Mouse (Mus musculus) right cerebral cortex, adult 18-20 months (tissue): ENCODE data around the gene Kcnip1.

Source experiments
- DNase-seq: peaks from one replicate; pipeline ENCODE4 v3.0.0; 2022; ENCODE audit warnings: mixed read lengths

Kcnip1 gene

DNA sequence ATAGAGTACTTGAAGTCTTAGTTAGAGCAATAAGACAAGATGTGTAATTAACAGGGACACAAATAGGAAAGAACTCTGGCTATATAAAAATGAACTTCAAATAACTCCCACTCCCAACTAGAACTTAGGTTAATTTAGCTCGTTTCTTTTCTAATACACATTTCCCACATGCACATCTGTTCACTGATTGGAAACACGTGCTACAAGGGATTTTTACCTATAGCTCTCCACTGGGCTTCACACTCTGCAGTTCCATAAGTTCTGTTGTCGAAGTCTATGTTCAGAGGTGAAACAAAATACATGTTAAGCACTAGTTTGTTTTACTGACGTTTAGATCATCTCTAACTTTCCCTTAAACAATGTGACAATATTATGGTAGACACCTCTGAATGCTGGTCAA, 12.8 kb downstream of the Kcnip1 start:
- no peak for DNase-seq

DNA sequence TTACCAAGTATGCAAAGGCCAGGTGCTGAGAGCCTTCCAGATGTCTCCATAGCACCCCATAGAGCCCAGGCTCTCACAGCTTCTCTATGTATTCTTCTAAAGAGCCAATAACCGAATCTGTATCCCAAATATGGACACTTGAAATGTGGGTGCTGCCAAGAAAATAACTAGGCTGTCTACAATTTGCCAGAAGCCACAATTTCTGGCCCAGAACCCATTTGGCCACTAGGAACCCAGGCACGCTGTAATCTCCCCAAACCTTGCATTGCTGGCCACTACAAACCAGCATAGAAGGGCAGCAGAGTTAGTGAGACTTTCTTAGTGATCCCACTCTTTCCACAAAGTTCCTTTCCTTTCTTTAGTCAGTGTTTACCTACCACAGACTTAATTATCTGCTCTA, 17.8 kb downstream of the Kcnip1 start:
- no peak for DNase-seq

DNA sequence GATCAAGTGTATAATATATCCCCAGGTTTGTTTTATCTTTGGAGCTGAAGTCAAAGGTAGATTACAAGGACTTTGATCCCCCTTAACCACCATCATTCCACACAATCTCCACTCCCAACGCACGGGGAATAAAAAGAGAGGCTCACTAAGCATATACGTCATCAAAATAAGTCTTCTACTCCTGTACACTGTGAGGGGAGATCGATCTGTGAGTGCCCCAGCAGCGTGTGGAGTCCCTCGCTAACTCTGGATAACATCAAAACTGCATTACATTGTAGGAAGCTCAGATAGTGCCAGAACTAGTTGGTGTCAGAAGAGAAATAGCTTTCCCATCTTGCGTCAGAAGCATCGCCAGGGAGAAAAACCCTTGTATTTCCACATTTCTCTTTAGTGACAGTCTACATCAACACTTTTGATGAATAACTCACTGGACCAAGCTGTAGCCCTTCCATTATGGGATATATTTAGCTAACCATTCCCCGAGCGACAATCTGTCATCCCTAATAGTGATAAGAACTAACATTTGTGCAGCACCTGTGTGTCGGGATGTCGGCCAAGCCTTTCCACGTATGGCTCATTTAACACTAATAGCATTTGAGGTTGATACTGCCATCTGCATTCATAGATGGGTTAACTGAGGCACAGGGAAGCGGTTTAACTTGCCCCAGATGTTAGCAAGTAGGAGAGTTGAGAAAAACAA, 18.5 kb downstream of the Kcnip1 start:
- DNase-seq = no peak

DNA sequence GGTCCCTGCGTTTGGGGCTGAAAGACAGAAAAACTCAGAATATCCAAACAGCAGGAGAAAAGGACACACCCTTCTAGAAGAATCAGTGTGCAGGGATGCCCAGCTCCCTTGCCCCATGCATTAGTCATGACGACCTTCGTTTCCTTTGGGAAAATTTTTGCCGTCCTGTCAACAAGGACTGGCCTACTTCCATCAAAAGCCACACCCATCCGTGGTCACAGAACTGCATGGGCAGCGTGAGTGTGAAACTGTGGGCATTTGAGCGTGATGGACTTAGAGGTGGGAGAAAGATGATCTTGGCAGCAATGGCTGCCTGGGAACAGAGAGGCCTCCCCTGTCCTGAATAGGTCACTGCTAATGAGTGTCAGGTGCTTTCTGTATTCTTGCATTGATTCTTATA, 20.8 kb downstream of the Kcnip1 start:
- DNase-seq = no peak

DNA sequence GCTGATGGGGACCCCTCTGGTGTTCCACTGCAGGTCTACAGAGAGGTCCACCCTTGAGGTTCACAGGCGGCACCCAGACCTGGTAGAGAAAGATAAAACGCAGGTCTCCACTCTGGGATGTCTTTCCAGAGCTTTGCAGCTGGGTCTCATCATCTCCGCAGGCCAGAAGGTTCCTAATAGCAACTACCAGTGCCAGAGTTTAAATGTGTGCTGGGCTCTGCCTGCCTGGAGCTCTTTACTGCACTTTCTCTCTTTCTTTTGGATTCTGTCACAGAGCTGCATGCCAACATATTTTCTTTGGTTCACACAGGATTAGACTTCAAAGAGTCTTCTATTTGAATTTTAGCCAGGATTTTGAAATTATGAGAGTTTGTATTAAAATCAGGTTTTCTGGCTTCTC, 23.8 kb downstream of the Kcnip1 start:
- no peak for DNase-seq

DNA sequence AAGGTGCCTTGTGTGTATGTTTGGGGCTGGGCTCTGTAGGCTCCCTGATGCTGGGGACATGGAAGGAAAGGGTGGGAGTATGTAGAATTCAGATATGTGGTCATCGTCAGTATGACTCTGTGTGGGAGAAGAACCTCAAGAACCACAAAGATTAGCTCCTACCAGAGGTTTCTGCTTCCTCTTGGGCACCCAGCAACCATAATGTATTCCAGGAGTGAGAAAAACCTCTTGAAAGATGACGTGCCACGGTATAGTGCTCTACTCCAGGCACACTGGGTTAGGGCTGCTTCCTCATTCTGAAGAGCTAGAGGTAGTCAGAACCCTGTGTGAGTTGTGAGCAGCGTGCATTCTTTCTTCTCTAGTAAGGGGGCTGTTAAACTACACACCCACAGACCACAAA, 25.2 kb downstream of the Kcnip1 start:
- no peak for DNase-seq

DNA sequence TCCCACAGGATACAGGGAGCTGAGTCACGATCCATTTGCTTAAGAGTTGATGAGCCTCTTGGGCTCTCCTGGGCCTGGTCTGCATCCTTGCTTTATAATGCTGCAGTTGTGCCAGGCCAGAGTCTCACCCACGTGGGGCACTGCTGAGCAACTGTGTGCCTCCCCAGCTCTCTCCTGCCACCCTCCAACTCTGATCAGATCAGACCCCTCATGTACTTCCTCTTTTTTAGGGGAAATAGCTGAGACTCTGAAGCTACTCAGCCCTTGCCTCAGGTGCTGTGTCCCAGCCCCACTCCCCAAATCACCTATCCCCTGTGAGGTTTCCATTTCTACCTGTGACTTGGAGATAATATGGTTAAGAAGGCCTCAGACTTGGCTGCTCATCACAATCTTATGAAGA, 27.6 kb downstream of the Kcnip1 start:
- DNase-seq = no peak

DNA sequence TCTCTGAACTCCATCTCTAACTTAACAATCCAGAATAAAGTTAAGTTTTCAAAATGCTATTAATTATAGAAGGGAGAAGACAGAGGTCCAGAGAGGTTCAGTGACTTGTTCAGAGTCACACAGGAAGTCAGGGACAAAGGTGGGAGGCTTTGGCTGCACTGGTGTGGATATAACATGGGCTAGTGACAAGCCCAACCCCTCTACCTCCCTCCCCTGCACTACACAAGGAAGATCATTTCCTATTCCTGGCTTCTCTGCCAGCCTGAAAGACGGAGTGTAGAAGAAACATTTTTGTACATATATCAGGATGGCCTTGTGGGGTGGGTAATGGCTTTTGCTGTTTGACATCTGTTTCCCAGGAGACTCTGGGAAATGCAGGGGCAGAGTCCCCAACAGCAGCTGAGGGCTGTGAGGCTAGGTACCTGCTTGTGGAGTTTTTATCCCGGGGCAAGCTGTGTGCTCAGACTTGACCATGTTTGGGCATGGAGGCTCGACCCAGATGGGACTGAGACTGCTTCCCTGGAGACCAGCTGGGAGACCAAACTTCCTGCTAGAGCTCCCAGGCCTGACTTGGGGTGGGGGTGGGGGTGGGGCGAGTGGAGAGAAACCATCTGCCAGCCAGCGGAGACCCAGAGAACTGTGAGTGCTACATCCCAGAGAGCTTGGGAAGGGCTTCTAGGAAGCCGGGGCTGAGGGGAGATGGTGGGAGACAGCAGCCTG, 30.1 kb downstream of the Kcnip1 start, which contains the start of gene Kcnmb1:
Kcnmb1 (plus strand) TSS at position 326 of the 720 bp plus-strand sequence.
- no peak for DNase-seq

DNA sequence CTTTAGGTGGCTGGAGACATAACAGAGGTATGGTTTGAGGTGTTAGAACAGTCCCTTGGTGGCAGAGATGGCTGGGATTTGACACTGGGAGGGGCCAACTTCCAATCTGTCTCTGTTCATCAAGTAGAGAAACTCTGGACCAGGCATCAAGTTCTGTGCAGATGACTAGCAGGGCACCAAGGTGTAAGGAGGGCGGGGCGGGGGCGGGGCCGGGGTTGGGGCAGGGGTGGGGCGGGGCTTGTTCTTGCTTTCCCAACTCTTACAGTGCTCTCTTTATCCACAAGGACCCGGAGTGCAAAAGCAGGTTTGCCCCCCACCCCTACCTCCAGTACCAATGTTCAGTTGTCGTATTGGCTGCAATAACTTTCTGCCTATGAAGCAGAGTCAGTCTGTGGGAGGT, 30.8 kb downstream of the Kcnip1 start:
- DNase-seq = no peak

DNA sequence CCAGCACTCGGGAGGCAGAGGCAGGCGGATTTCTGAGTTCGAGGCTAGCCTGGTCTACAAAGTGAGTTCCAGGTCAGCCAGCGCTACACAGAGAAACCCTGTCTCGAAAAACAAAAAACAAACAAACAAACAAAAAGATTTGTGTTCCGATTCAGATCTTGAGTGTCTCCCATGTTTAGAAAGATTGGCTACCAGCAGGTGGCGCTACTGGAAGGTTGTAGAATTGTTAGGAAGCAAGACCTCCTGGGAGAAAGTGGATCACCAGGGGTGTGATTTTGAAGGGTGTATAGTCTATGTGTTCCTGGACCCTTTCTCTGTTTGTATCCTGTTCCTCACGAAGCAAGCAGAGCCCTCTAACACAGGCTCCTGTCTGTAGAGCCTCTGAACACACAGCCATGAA, 34.2 kb downstream of the Kcnip1 start:
- no peak for DNase-seq

DNA sequence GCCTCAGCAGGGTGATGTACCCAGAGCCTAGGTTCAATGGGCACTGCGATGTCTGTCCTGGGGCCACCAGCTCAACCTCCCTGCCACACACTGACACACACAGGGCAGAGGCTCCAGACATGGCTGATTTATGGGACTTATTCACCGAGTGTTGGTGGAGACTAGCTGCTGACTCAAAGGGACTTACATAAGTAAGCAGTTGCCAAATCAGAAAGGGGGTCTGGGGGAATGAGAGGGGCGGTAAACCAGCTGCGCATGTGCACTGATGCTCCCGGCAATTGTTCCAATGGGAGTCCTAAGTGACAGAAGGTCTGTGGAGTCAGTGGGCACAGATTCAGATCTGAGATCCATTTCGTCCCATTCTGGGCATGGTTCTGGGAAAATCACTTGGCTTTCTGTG, 35.4 kb downstream of the Kcnip1 start:
- no peak for DNase-seq

DNA sequence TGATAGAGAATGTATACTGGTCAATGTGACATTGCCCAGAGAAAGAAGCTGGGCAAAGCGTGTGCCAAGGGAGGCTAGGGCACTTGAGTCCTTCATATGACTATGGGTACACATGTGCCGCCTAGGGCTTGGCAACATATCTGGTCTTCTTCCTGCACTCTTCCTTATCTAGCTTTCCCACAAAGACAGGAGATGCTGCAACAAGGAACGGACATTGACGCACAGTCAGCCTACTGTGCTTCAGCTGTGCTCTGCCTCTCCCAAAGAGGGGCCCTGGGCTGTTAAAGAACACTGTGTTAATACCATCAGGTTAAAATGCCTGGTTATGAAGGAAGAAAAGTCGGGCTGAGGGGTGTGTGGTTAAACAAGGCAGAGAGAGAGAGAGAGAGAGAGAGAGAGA, 36.3 kb downstream of the Kcnip1 start:
- no peak for DNase-seq

DNA sequence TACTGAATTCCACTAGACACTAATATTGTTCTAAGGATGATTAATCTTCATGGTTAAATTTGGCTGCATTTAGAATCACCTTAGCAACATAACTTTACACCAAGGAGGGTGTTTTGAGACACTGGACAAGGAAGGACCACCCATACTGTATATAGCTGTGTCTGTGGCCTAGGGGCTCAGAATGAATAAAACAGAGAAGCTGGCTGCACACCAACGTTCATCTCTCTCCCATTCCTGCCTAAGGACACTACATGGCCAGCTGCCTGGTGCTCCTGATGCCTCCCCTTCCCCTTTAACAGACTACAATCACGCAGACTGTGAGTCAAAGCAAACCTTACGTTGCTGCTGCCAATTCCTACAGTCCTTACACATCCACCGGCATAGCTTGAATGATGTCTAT, 37.0 kb downstream of the Kcnip1 start:
- no peak for DNase-seq

DNA sequence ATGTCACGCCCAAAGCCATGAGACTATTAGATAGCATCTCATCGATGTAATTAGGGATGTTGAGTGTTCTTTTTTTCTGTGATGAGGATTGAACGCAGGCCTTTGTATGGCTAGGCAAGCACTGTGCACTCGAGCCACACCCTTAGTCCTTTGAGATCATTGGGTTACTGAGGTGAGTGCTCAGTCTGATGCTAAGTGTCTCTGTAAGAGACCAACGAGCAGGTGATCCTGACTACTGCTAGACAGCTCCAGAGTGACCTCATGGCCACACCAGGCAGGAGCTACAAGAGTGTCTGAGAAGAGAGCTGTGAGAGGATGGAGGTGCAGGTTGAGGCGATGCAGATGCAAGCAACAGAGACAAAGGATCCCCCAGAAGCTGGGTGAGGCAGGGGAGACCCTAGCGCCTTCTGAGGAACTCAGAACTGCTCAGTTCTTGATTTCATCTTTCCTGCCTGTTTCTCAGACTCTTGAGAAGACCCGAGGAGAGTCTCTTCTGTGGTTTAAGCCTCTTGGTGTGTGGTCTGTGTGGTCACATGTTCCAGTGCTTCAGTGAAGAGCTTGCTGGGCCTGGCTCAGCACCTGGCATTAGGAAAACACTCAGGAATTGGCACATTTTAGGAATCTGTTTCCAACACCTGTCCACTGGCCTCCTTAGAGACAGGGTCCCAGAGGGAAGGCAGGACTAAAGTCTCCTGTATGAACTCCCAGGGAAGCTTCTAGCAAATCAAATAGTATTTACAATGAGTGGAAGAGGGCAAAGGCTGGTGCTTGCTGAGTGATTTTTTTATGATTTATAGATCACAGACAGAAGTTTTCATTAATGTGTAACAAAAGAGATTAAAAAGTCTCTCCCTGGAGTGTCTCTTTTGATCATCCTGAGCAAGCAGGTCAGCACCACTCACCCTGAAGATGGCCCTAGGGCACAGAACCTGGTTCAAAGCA, 41.0 kb downstream of the Kcnip1 start:
- DNase-seq = no peak

DNA sequence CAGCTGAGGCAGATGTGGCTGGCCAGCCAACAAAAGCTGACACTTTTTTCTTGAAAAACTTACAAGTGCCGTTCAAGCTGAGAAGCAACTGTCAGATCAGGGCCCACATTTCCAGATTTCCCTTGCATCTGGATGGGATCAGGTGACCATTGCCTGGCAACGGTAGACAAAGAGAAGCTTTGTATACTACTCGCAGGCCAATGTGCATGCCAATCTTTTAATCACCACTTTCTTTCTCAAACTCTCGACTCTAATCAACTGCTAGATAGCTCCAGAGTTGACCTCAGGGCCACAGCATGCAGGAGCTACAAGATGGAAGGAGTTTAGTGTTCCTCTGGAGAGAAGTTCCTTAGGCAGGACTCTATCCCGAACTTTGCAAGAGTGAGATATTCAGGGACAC, 41.8 kb downstream of the Kcnip1 start:
- no peak for DNase-seq

DNA sequence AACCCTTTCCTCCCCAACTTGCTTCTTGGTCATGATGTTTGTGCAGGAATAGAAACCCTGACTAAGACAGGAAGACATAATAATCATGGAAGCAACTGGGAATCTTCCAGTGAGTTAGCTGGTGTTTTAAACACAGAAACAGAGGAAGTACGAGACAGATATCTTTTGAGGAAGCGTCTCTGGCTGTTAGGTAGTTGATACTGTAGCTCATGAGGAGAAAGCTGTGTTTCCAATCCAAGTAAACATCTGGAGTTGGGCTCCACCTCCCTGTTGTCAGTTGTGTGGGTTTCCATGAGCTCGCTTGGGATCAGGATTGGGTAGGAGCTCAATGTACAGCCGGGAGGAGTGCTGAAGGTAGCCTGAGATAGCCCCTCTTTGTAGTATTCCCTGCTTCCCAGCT, 46.5 kb downstream of the Kcnip1 start:
- no peak for DNase-seq

DNA sequence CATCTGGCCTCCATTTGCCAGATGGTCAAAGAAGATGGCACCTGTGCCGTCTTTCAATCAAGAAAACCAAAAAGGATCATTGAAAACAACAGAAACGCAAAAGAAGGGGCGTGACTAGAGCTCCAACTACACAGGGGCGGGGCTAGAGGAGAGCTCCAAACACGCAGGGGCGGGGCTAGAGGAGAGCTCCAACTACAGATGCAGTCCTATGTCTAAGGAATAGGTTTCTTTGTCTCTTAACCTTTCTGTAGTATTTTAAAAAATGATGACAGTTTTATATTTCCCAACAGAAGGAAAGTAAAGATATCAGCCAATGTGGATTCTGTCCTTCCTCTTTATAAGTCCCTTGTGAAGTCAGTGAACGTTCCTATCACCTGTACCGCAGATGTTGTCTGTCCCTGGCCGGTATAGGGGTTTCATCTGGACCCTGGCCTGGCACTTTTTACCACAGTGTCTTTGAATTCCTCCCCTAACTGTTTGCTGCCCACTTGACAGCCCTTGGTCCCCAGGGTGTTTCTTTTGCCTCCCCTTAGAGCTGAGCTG, 48.1 kb downstream of the Kcnip1 start:
- no peak for DNase-seq

DNA sequence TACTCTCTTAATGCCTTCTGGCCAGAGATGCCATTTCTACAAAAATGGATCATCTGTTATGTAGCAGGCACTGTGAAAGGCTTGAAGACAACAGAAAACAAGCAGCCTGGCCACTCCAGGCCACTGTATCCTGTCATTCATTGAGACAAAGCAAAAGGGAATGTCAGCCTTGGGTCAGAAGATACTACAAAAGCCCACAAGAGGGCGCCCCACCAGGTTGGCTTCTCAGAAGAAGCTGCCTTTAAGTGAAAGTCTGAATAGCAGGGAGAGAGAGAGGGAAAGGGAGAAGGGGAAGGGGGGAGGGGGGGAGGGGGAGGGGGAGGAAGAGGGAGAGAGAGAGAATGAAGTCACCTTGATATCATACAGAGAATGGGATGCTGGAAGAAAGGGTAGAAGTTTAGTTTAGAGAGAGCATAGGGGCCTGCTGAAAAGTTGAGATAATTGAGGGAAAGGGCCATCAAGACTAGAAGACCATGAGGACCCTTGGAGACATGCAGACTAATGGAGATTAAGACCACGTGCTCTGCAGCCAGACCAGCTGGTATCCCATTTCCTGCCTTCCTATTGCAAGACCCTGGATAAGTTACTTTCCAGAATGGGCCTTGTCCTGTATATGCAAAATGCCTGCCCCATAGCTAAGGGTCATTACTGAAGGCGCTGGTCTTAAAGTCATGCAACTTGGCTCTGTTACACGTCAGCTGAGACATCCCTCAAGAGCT, 48.7 kb downstream of the Kcnip1 start:
- DNase-seq = no peak

DNA sequence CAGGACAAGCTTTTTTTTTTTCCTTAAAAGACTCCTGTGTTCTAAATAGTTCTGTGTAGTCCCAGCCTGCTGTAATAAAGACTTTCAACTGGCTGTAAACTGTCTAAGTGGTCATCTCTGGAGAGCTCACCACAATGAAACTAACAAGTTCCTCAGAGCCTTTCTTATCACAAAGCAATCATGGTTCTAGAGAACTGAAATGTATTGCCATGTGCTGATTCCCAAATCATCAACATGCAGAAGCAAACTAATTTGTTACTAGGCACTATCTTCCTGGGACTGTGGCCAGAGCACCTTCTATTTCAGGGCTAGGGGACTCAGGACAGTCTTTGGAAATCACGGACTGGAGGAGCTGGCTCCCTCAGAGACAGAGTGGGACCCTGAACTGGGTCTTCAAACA, 49.4 kb downstream of the Kcnip1 start:
- DNase-seq = no peak

DNA sequence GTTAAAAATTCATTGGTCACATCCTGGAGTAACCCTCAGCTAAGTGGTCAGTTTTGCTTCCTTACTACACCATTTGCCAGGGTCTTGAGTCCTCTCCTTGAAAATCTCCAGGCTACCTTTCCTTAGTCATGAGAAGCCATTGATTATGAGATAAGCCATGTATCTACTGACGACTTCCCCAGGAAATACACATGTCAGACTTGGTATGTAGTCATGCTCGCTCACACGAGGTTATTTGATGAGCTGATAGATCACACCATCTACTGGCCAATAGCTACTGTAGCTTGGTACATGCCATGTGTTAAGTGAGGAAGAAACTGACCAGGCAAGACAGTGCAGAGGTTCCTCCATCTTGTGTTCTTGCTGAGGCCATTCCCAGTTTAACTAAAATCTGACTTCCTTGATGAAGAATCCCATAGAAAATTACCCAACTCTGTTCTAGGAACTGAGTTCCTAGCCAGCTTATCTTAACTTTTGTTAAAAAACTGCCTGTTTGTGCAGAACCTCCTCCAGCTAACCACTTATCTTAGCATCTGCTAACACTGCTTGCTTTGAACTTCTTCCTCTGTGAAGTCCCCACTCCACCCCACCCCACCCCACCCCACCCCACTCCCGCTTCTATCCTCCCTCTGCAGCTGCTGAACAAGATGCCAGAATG, 53.4 kb downstream of the Kcnip1 start:
- DNase-seq = no peak

DNA sequence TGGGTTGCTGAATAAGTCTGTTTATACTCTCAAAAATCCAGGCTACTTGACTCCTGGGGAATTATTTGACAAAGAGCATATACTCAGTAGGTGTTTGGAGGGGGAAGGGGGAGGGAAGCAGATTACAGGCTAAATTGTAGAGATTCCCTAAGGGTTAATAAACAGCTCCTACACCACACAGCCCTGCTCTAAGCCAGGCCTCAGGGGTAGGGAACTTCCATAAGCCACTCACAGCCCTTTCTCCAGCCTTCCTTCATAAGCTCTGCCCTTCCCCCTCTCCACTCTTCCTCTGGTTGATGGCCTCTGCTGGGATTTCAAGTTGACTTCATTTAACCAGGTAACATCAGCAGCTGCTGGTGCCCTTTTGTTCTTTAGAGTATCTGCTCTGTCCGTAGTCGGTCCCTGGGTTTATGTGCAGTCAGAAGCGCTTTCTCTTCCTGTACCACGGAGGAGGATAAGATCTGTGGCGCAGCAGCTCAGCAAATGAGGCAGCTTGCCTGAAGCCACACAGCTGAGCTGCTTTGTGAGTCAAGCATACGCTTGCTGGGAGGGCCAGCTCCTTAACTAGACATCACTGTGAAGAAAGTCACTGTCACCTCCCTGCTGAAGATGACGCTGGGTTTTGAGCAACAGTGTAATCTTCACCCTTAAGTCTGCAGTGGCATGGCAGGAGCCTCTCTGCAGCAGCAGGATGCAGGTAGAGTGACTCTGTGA, 54.2 kb downstream of the Kcnip1 start:
- DNase-seq = peak; percentile 19
